In genomic region chr3:102083589-102084230, GRCm38 (mm10) we compare ENCODE assay signal across 27 mouse cellular contexts. TPM values are rescaled to one million over a fixed set of nuclear protein-coding genes. Genes with fewer than 3 reads are reported as not detected.
A peak's percentile ranks its signal among the peaks of the same experiment; 100 is the strongest.
DNase-seq lines count a peak whose midpoint lies in the region; ATAC-seq and TF ChIP-seq lines count a peak whose summit lies in the region.
"Had no signal": no experiment of that assay in that cellular context is flagged by ENCODE, and none has a peak within 500 bp of the region (broad histone marks: within the 10 kb centered on the region; RNA-seq: fewer than 3 reads in every experiment).

No protein-coding gene starts in this region.

- no peak for TF ChIP-seq POLR2A in liver, adult 2 months (IDR thresholded peaks at IDR 0.05; ENCODE audit: extremely low read depth, insufficient read depth, low read length)

- no peak for ATAC-seq in heart, embryonic 13.5 days (ENCODE audit: extremely low read depth, insufficient number of reproducible peaks, low FRiP score, low TSS enrichment)
- no peak for ATAC-seq in liver, postnatal 0 days
- ATAC-seq in neural tube, embryonic 13.5 days (ENCODE audit: low read depth), result no peak
- ATAC-seq: forebrain, embryonic 16.5 days; inflammation-experienced regulatory T-cells, adult 6 months had no signal

- TF ChIP-seq CTCF in liver, adult 2 months (IDR thresholded peaks at IDR 0.05; ENCODE audit: low read depth, low read length), result no peak
- TF ChIP-seq CTCF in liver, postnatal 0 days (IDR thresholded peaks at IDR 0.05; ENCODE audit: low read depth), result no peak

- H3K4me2 ChIP-seq in heart, embryonic 13.5 days, result peak overlapping the region; percentile 32
- no peak overlapping the region for H3K4me2 ChIP-seq in liver, postnatal 0 days (ENCODE audit: low read depth, low read length)
- no peak overlapping the region for H3K4me2 ChIP-seq in neural tube, embryonic 13.5 days
- H3K4me2 ChIP-seq: hindbrain, embryonic 14.5 days had no signal

- H3K4me1 ChIP-seq in heart, embryonic 13.5 days, result peaks cover 57% of the 10 kb centered on the region
- 0 out of 2 replicates have a peak, but pooled peaks cover 3% of the 10 kb centered on the region for H3K4me1 ChIP-seq in liver, adult 2 months (ENCODE audit: control insufficient read depth, insufficient read depth, low read length)
- H3K4me1 ChIP-seq in liver, postnatal 0 days (ENCODE audit: insufficient read depth), result peaks cover 2% of the 10 kb centered on the region; the same call in 1 of the 2 replicates
- H3K4me1 ChIP-seq in neural tube, embryonic 13.5 days (replicated peaks), result no peaks in the 10 kb centered on the region; the same call in 1 of the 2 replicates
- peaks cover 28% of the 10 kb centered on the region for H3K4me1 ChIP-seq in embryonic facial prominence, embryonic 10.5 days

- no peaks in the 10 kb centered on the region for H3K79me2 ChIP-seq in liver, adult 2 months (ENCODE audit: control insufficient read depth, insufficient read depth, low read length)

- no peak overlapping the region for H3K27ac ChIP-seq in heart, embryonic 13.5 days (replicated peaks)
- H3K27ac ChIP-seq in liver, adult 2 months (replicated peaks; ENCODE audit: insufficient read depth, low read depth, low read length), result peak overlapping the region; percentile 76
- H3K27ac ChIP-seq in liver, postnatal 0 days (ENCODE audit: low read depth), result no peak overlapping the region
- no peak overlapping the region for H3K27ac ChIP-seq in neural tube, embryonic 13.5 days (replicated peaks)
- H3K27ac ChIP-seq in embryonic facial prominence, embryonic 10.5 days (replicated peaks), result peak overlapping the region; percentile 54
- H3K27ac ChIP-seq: forebrain, embryonic 10.5 days; hindbrain, embryonic 14.5 days; kidney, postnatal 0 days; limb, embryonic 10.5 days had no signal

- 26% methylated on average over 13 of the region's 13 CpGs for WGBS in heart, embryonic 13.5 days
- 48% methylated on average over 13 of the region's 13 CpGs for WGBS in liver, adult 2 months
- 42% methylated on average over 13 of the region's 13 CpGs for WGBS in liver, postnatal 0 days (ENCODE audit: insufficient replicate concordance)
- 24% methylated on average over 13 of the region's 13 CpGs for WGBS in neural tube, embryonic 13.5 days
- WGBS in embryonic facial prominence, embryonic 10.5 days, result 16% methylated on average over 13 of the region's 13 CpGs

- H3K36me3 ChIP-seq in heart, embryonic 13.5 days, result no peaks in the 10 kb centered on the region
- H3K36me3 ChIP-seq in liver, adult 2 months (ENCODE audit: control insufficient read depth, insufficient read depth, low read length), result no peaks in the 10 kb centered on the region
- H3K36me3 ChIP-seq in liver, postnatal 0 days (replicated peaks; ENCODE audit: insufficient read depth, low read length), result no peaks in the 10 kb centered on the region
- H3K36me3 ChIP-seq in neural tube, embryonic 13.5 days, result no peaks in the 10 kb centered on the region
- no peaks in the 10 kb centered on the region for H3K36me3 ChIP-seq in embryonic facial prominence, embryonic 10.5 days (replicated peaks)
- H3K36me3 ChIP-seq: forebrain, embryonic 10.5 days; limb, embryonic 10.5 days had no signal

- no peak for DNase-seq in heart, postnatal 14 days
- no peak for DNase-seq in liver, adult 2 months (ENCODE audit: extremely low read depth, low read depth, low spot score)
- DNase-seq in liver, postnatal 0 days, result no peak
- DNase-seq in neural tube, embryonic 10.5 days (ENCODE audit: extremely low spot score, low spot score), result no peak
- no peak for DNase-seq in embryonic facial prominence, embryonic 10.5 days (ENCODE audit: low spot score)
- no peak for DNase-seq in adrenal gland, postnatal 25 days
- DNase-seq: B cell, adult 2 months; cerebellum, adult 11 months; cerebellum, adult 9-11 months; gastrocnemius, postnatal 10 days; kidney, adult 18-20 months; liver; lung, postnatal 14 days; retina, postnatal 1 day; right cerebral cortex, postnatal 25 days had no signal

- no peak for TF ChIP-seq EP300 in liver, postnatal 0 days (IDR thresholded peaks at IDR 0.05; ENCODE audit: low read depth)

- H3K4me3 ChIP-seq in heart, embryonic 13.5 days, result no peak overlapping the region
- no peak overlapping the region; the same call in 1 of the 2 replicates for H3K4me3 ChIP-seq in liver, adult 2 months (ENCODE audit: insufficient read depth, low read depth, low read length)
- H3K4me3 ChIP-seq in liver, postnatal 0 days (ENCODE audit: low read depth, low read length), result no peak overlapping the region
- no peak overlapping the region for H3K4me3 ChIP-seq in neural tube, embryonic 13.5 days
- H3K4me3 ChIP-seq in embryonic facial prominence, embryonic 10.5 days, result no peak overlapping the region
- H3K4me3 ChIP-seq: forebrain, embryonic 10.5 days; limb, embryonic 10.5 days; megakaryocyte, embryonic 14.5 days had no signal

- H3K9ac ChIP-seq in heart, embryonic 13.5 days, result peak overlapping the region; percentile 64
- no peak overlapping the region for H3K9ac ChIP-seq in liver, adult 2 months (ENCODE audit: low read depth, low read length)
- H3K9ac ChIP-seq in liver, postnatal 0 days (replicated peaks), result no peak overlapping the region
- H3K9ac ChIP-seq in neural tube, embryonic 13.5 days, result 0 out of 2 replicates have a peak overlapping the region, but pooled peaks have one; percentile 1
- H3K9ac ChIP-seq: hindbrain, embryonic 14.5 days had no signal

- no peaks in the 10 kb centered on the region for H3K9me3 ChIP-seq in heart, embryonic 13.5 days
- no peaks in the 10 kb centered on the region for H3K9me3 ChIP-seq in liver, postnatal 0 days (ENCODE audit: low read length)
- no peaks in the 10 kb centered on the region for H3K9me3 ChIP-seq in neural tube, embryonic 13.5 days
- H3K9me3 ChIP-seq in embryonic facial prominence, embryonic 10.5 days, result no peaks in the 10 kb centered on the region
- H3K9me3 ChIP-seq: forebrain, embryonic 10.5 days; limb, embryonic 10.5 days; megakaryocyte, embryonic 14.5 days had no signal

- H3K27me3 ChIP-seq in heart, embryonic 13.5 days (replicated peaks), result 0 out of 2 replicates have a peak, but pooled peaks cover 3% of the 10 kb centered on the region
- no peaks in the 10 kb centered on the region for H3K27me3 ChIP-seq in liver, adult 2 months (ENCODE audit: control insufficient read depth, insufficient read depth, low read length)
- H3K27me3 ChIP-seq in liver, postnatal 0 days (ENCODE audit: insufficient read depth, low read length), result no peaks in the 10 kb centered on the region
- peaks cover 27% of the 10 kb centered on the region; the same call in 1 of the 2 replicates for H3K27me3 ChIP-seq in neural tube, embryonic 13.5 days
- peaks cover 49% of the 10 kb centered on the region for H3K27me3 ChIP-seq in embryonic facial prominence, embryonic 10.5 days (replicated peaks; ENCODE audit: low read depth, poor library complexity, severe bottlenecking)
- H3K27me3 ChIP-seq: CH12.LX had no signal

- intact Hi-C loops in heart, postnatal 14 days (cut with DNase I), result loop anchor here (5.0 kb wide), 3 partner anchors 39 to 609 kb away; no protein-coding TSS in a partner anchor

RNA-seq across cellular contexts. Expression of gene Casq2, which starts 2.5 kb away (rescaled TPM):
- polyA plus RNA-seq in heart, embryonic 13.5 days (2015; fragmentation: Nextera tagmentation; extraction: Ambion mirVana), result 196 and 217 TPM in 2 replicates
- total RNA-seq in heart, postnatal 14 days (2021), result 1,000 to 10,000 TPM; 1,042 to 1,098 TPM
- total RNA-seq in liver, adult 2 months (2014; rRNA removed), result 0.34 and 0.65 TPM in 2 replicates
- polyA plus RNA-seq in liver, adult 2 months (2012; rRNA removed), result not detected in 2 replicates
- 0.66 and 3.9 TPM in 2 replicates for polyA plus RNA-seq in liver, postnatal 0 days (2015; fragmentation: Nextera tagmentation; extraction: Ambion mirVana)
- polyA plus RNA-seq in neural tube, embryonic 13.5 days (2015; fragmentation: Nextera tagmentation; extraction: Ambion mirVana), result 1.9 and 4.3 TPM in 2 replicates
- 0.10 and 0.16 TPM in 2 replicates for polyA plus RNA-seq in embryonic facial prominence, embryonic 10.5 days (2016; fragmentation: Nextera tagmentation; extraction: Ambion mirVana)
- 0.46 TPM in 1 of 2 replicates, not detected in the other for total RNA-seq in adrenal gland, postnatal 25 days (2021)
- total RNA-seq: CH12.LX; granulocyte monocyte progenitor cell, adult 5-6 weeks; monocyte, adult 5-6 weeks had no signal
- polyA plus RNA-seq: forebrain, embryonic 10.5 days; inflammation-experienced regulatory T-cells, adult 6 months had no signal

Comparison
In these comparisons a context has a peak if more than half of its experiments do, and no peak if none do; other contexts are left out.
1. H3K27ac ChIP-seq: peak in liver, adult 2 months (single experiment) and embryonic facial prominence, embryonic 10.5 days (single experiment); none in heart, embryonic 13.5 days (single experiment), liver, postnatal 0 days (single experiment) and neural tube, embryonic 13.5 days (single experiment).
2. H3K9ac ChIP-seq: peak in heart, embryonic 13.5 days (single experiment) and neural tube, embryonic 13.5 days (single experiment); none in liver, adult 2 months (single experiment) and liver, postnatal 0 days (single experiment).
3. RNA of gene Casq2, which starts 2.5 kb away (polyA plus RNA-seq): 196 to 217 TPM in heart, embryonic 13.5 days; 1.9 to 4.3 TPM in neural tube, embryonic 13.5 days, 0.66 to 3.9 TPM in liver, postnatal 0 days, 0.10 to 0.16 TPM in embryonic facial prominence, embryonic 10.5 days and not detected in liver, adult 2 months; every median in the first group is over 10 times any median in the second.